Mouse (Mus musculus) intestine, postnatal 0 days (tissue): ENCODE data around the gene Hoxb4. TPM values are rescaled to one million over a fixed set of nuclear protein-coding genes. Genes with fewer than 3 reads are reported as not detected.

ENCODE experiments used
- ATAC-seq: fragments of 200-750 bp; cut with Nextera tagmentation; 2 replicates; pipeline ENCODE4 v1.8.0; 2017; ENCODE audit warnings: mild to moderate bottlenecking, moderate TSS enrichment, moderate library complexity
- H3K27ac ChIP-seq: fragments of 300-500 bp; sonication (generic); 2 replicates; pipeline ENCODE4 v1.5.1; 2014; ENCODE audit warnings: mild to moderate bottlenecking, low read depth, low read length, moderate library complexity
- H3K27me3 ChIP-seq: fragments of 300-500 bp; sonication (generic); replicated peaks from 2 replicates; pipeline ENCODE4 v1.6.1; 2014; ENCODE audit warnings: low read length, mixed read lengths; ENCODE audit not compliant: control insufficient read depth, insufficient read depth
- H3K36me3 ChIP-seq: fragments of 300-500 bp; sonication (generic); 2 replicates; pipeline ENCODE4 v1.6.1; 2014; ENCODE audit warnings: mild to moderate bottlenecking, moderate library complexity; ENCODE audit not compliant: control insufficient read depth, insufficient read depth
- H3K4me1 ChIP-seq: fragments of 300-500 bp; sonication (generic); replicated peaks from 2 replicates; pipeline ENCODE4 v1.6.1; 2014; ENCODE audit warnings: antibody characterized with exemption, low read length, mixed read lengths; ENCODE audit not compliant: control insufficient read depth, insufficient read depth
- H3K4me2 ChIP-seq: fragments of 300-500 bp; sonication (generic); replicated peaks from 2 replicates; pipeline ENCODE4 v1.6.1; 2014; ENCODE audit warnings: low read depth, mild to moderate bottlenecking, moderate library complexity
- H3K4me3 ChIP-seq: fragments of 300-500 bp; sonication (generic); 2 replicates; pipeline ENCODE4 v1.5.1; 2014; ENCODE audit warnings: low read depth, low read length
- H3K9ac ChIP-seq: fragments of 300-500 bp; sonication (generic); 2 replicates; pipeline ENCODE4 v1.6.1; 2014; ENCODE audit warnings: mild to moderate bottlenecking, low read depth, low read length
- H3K9me3 ChIP-seq: fragments of 300-500 bp; sonication (generic); 2 replicates; pipeline ENCODE4 v1.6.1; 2016; ENCODE audit warnings: mixed run types; ENCODE audit not compliant: control insufficient read depth
- CTCF ChIP-seq: sonication (generic); IDR thresholded peaks from 2 replicates; pipeline ENCODE4 v1.5.1; 2016; ENCODE audit warnings: low read depth, mild to moderate bottlenecking, control low read depth, antibody characterized with exemption, moderate library complexity
- WGBS: fragments of 180-500 bp; shearing (Covaris S2); extraction: QIAGEN DNeasy Blood & Tissue Kit; methylation state at CpG from one replicate; pipeline ENCODE4 v1.1.7; 2014; 5-methylcytosine and 5-hydroxymethylcytosine counted together
- polyA plus RNA-seq: library from polyadenylated mRNA; unstranded; fragments of >200 nt; fragmentation: Nextera tagmentation; extraction: Ambion mirVana; gene quantifications from 2 replicates; pipeline ENCODE4 v1.2.1, GENCODE M21; 2015

The Hoxb4 gene
- polyA plus RNA-seq, 1 experiment from 2014 or later, result 1.1 TPM

GRCm38 (mm10) chr11:96345220-96345892 is 27.3 kb downstream of the Hoxb4 start:
- Histone ChIP-seq H3K9ac (peak overlapping the region; percentile 37), H3K27me3 (peaks cover 34% of the 10 kb centered on the region), H3K36me3 (no peaks in the 10 kb centered on the region; the same call in 1 of the 2 replicates), H3K4me1 (peaks cover 6% of the 10 kb centered on the region; the same call in 1 of the 2 replicates), H3K4me2 (peak overlapping the region; percentile 69), H3K4me3 (peak overlapping the region; percentile 37), H3K9me3 (no peaks in the 10 kb centered on the region), H3K27ac (peak overlapping the region; percentile 80)
- no peak for TF ChIP-seq CTCF
- 16% methylated on average over 53 of the region's 56 CpGs for WGBS
- ATAC-seq, result no peak

GRCm38 (mm10) chr11:96345893-96346806 is 28.1 kb downstream of the Hoxb4 start:
- no peaks in the 10 kb centered on the region; the same call in 1 of the 2 replicates for H3K36me3 ChIP-seq
- peak; percentile 51 for TF ChIP-seq CTCF
- no peak for ATAC-seq
- H3K27ac ChIP-seq, result peak overlapping the region; percentile 80
- H3K27me3 ChIP-seq, result peaks cover 30% of the 10 kb centered on the region
- H3K4me1 ChIP-seq, result peaks cover 6% of the 10 kb centered on the region; the same call in 1 of the 2 replicates
- H3K4me2 ChIP-seq, result peak overlapping the region; percentile 69
- 21% methylated on average over 44 of the region's 45 CpGs for WGBS
- H3K9me3 ChIP-seq, result no peaks in the 10 kb centered on the region
- H3K4me3 ChIP-seq, result peak overlapping the region; percentile 37
- peak overlapping the region; percentile 37 for H3K9ac ChIP-seq

- TF ChIP-seq CTCF, result no peak
- ATAC-seq, result no peak
- Histone ChIP-seq H3K4me1 (peaks cover 6% of the 10 kb centered on the region; the same call in 1 of the 2 replicates), H3K27ac (peak overlapping the region; percentile 35; the same call in 1 of the 2 replicates), H3K9ac (no peak overlapping the region), H3K9me3 (no peaks in the 10 kb centered on the region), H3K36me3 (no peaks in the 10 kb centered on the region; the same call in 1 of the 2 replicates), H3K4me3 (no peak overlapping the region), H3K27me3 (peaks cover 31% of the 10 kb centered on the region), H3K4me2 (no peak overlapping the region)
- 55% methylated on average over 5 of the region's 5 CpGs for WGBS
Measured at GRCm38 (mm10) chr11:96346916-96347520, 29.0 kb downstream of the Hoxb4 start.

- no peak overlapping the region for H3K4me3 ChIP-seq
Measured at GRCm38 (mm10) chr11:96347717-96348116, 29.6 kb downstream of the Hoxb4 start.

GRCm38 (mm10) chr11:96348141-96348928 is 30.3 kb downstream of the Hoxb4 start:
- 42% methylated on average over 21 of the region's 21 CpGs for WGBS
- H3K4me3 ChIP-seq, result no peak overlapping the region
- no peak for ATAC-seq
- no peaks in the 10 kb centered on the region; the same call in 1 of the 2 replicates for H3K36me3 ChIP-seq
- peak overlapping the region; percentile 21; the same call in 1 of the 2 replicates for H3K4me2 ChIP-seq
- TF ChIP-seq CTCF, result no peak
- H3K27me3 ChIP-seq, result peaks cover 29% of the 10 kb centered on the region
- H3K4me1 ChIP-seq, result peaks cover 6% of the 10 kb centered on the region; the same call in 1 of the 2 replicates
- H3K27ac ChIP-seq, result peak overlapping the region; percentile 17
- 0 out of 2 replicates have a peak overlapping the region, but pooled peaks have one; percentile 1 for H3K9ac ChIP-seq
- H3K9me3 ChIP-seq, result no peaks in the 10 kb centered on the region

More at GRCm38 (mm10) chr11:96347717-96348116, 29.6 kb downstream of the Hoxb4 start:
- H3K4me2 ChIP-seq, result 0 out of 2 replicates have a peak overlapping the region, but pooled peaks have one; percentile 21
- no peak for ATAC-seq
- no peaks in the 10 kb centered on the region for H3K9me3 ChIP-seq
- peaks cover 6% of the 10 kb centered on the region; the same call in 1 of the 2 replicates for H3K4me1 ChIP-seq
- H3K36me3 ChIP-seq, result no peaks in the 10 kb centered on the region; the same call in 1 of the 2 replicates
- WGBS, result 38% methylated on average over 4 of the region's 4 CpGs
- peak overlapping the region; percentile 17; the same call in 1 of the 2 replicates for H3K27ac ChIP-seq
- no peak overlapping the region for H3K9ac ChIP-seq
- peaks cover 32% of the 10 kb centered on the region for H3K27me3 ChIP-seq
- no peak for TF ChIP-seq CTCF
